Mouse (Mus musculus): ENCODE results near the gene Klhl21. TPM values are rescaled to one million over a fixed set of nuclear protein-coding genes. Genes with fewer than 3 reads are reported as not detected.

Gene Klhl21
- total and polyA plus RNA-seq, 2 experiments from 2014 or later, result 4.1 to 13.2 TPM

- H3K27me3 ChIP-seq (ENCODE audit: insufficient read depth, low read length), result no peaks in the 10 kb centered on the region
- H3K36me3 ChIP-seq (ENCODE audit: insufficient read depth, low read length), result peaks cover 13% of the 10 kb centered on the region
- no peak for ATAC-seq (ENCODE audit: low FRiP score)
- no peak for TF ChIP-seq CTCF (IDR thresholded peaks at IDR 0.05)
- no peak overlapping the region for H3K27ac ChIP-seq (ENCODE audit: low read depth, low read length)
- no peak overlapping the region for H3K4me3 ChIP-seq (ENCODE audit: low read depth, low read length)
- peaks cover 5% of the 10 kb centered on the region; the same call in 1 of the 2 replicates for H3K4me1 ChIP-seq (ENCODE audit: insufficient read depth, low read length)
- WGBS, result 34% methylated on average over 8 of the region's 9 CpGs
- H3K9me3 ChIP-seq (ENCODE audit: low read length), result no peaks in the 10 kb centered on the region
- no peak overlapping the region for H3K9ac ChIP-seq (replicated peaks; ENCODE audit: low read length, poor library complexity, severe bottlenecking)
- peak; percentile 49 for DNase-seq (ENCODE audit: low spot score)
- H3K4me2 ChIP-seq (ENCODE audit: low read depth, low read length, poor library complexity, severe bottlenecking), result no peak overlapping the region
Observed at GRCm38 (mm10) chr4:151983560-151983959, 25.0 kb upstream of the Klhl21 start.

- WGBS, result 57% methylated on average over 10 of the region's 10 CpGs
- Histone ChIP-seq H3K4me2 (ENCODE audit: low read depth, low read length, poor library complexity, severe bottlenecking) (no peak overlapping the region), H3K9me3 (ENCODE audit: low read length) (no peaks in the 10 kb centered on the region), H3K27ac (ENCODE audit: low read depth, low read length) (no peak overlapping the region), H3K4me3 (ENCODE audit: low read depth, low read length) (no peak overlapping the region), H3K27me3 (ENCODE audit: insufficient read depth, low read length) (no peaks in the 10 kb centered on the region), H3K9ac (replicated peaks; ENCODE audit: low read length, poor library complexity, severe bottlenecking) (no peak overlapping the region), H3K4me1 (ENCODE audit: insufficient read depth, low read length) (peaks cover 5% of the 10 kb centered on the region; the same call in 1 of the 2 replicates), H3K36me3 (ENCODE audit: insufficient read depth, low read length) (peaks cover 15% of the 10 kb centered on the region)
- TF ChIP-seq CTCF (IDR thresholded peaks at IDR 0.05), result no peak
- DNase-seq (ENCODE audit: low spot score), result no peak
- ATAC-seq (ENCODE audit: low FRiP score), result no peak
Observed at GRCm38 (mm10) chr4:151985886-151986285, 22.7 kb upstream of the Klhl21 start.

GRCm38 (mm10) chr4:151986650-151987049 is 22.0 kb upstream of the Klhl21 start:
- Histone ChIP-seq H3K4me2 (ENCODE audit: low read depth, low read length, poor library complexity, severe bottlenecking) (no peak overlapping the region), H3K36me3 (ENCODE audit: insufficient read depth, low read length) (peaks cover 19% of the 10 kb centered on the region), H3K27ac (ENCODE audit: low read depth, low read length) (no peak overlapping the region), H3K27me3 (ENCODE audit: insufficient read depth, low read length) (no peaks in the 10 kb centered on the region), H3K9ac (replicated peaks; ENCODE audit: low read length, poor library complexity, severe bottlenecking) (0 out of 2 replicates have a peak overlapping the region, but pooled peaks have one; percentile 4), H3K4me1 (ENCODE audit: insufficient read depth, low read length) (peaks cover 5% of the 10 kb centered on the region; the same call in 1 of the 2 replicates), H3K9me3 (ENCODE audit: low read length) (no peaks in the 10 kb centered on the region), H3K4me3 (ENCODE audit: low read depth, low read length) (no peak overlapping the region)
- 75% methylated on average over 8 of the region's 8 CpGs for WGBS
- TF ChIP-seq CTCF (IDR thresholded peaks at IDR 0.05), result no peak
- ATAC-seq (ENCODE audit: low FRiP score), result no peak
- no peak for DNase-seq (ENCODE audit: low spot score)

DNA sequence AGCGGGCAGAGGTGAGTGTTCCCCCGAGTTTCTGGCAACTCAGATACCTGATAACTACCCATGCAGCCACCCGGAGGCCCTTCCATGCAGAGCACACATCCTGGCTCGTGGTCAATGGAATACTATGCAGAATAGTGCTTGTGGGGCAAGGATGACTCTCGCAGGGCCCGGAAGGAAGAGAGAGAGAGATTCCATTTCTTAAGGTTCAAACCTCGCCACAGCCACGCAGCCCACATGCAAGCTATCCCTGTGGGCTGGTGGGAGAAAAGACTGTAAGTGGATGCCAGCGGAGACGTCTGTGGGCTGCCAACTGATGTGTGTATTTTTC is 20.6 kb upstream of the Klhl21 start:
- WGBS, result 21% methylated on average over 10 of the region's 10 CpGs
- H3K4me1 ChIP-seq (ENCODE audit: insufficient read depth, low read length), result peaks cover 5% of the 10 kb centered on the region; the same call in 1 of the 2 replicates
- H3K4me3 ChIP-seq (ENCODE audit: low read depth, low read length), result peak overlapping the region; percentile 79
- TF ChIP-seq CTCF (IDR thresholded peaks at IDR 0.05), result no peak
- H3K27me3 ChIP-seq (ENCODE audit: insufficient read depth, low read length), result no peaks in the 10 kb centered on the region
- peaks cover 28% of the 10 kb centered on the region for H3K36me3 ChIP-seq (ENCODE audit: insufficient read depth, low read length)
- H3K4me2 ChIP-seq (ENCODE audit: low read depth, low read length, poor library complexity, severe bottlenecking), result peak overlapping the region; percentile 86
- H3K27ac ChIP-seq (ENCODE audit: low read depth, low read length), result peak overlapping the region; percentile 88
- H3K9ac ChIP-seq (replicated peaks; ENCODE audit: low read length, poor library complexity, severe bottlenecking), result peak overlapping the region; percentile 93
- H3K9me3 ChIP-seq (ENCODE audit: low read length), result no peaks in the 10 kb centered on the region
- ATAC-seq (ENCODE audit: low FRiP score) (0 out of 2 replicates have a peak, but pooled peaks have one; percentile 2), DNase-seq (ENCODE audit: low spot score) (no peak)

DNA sequence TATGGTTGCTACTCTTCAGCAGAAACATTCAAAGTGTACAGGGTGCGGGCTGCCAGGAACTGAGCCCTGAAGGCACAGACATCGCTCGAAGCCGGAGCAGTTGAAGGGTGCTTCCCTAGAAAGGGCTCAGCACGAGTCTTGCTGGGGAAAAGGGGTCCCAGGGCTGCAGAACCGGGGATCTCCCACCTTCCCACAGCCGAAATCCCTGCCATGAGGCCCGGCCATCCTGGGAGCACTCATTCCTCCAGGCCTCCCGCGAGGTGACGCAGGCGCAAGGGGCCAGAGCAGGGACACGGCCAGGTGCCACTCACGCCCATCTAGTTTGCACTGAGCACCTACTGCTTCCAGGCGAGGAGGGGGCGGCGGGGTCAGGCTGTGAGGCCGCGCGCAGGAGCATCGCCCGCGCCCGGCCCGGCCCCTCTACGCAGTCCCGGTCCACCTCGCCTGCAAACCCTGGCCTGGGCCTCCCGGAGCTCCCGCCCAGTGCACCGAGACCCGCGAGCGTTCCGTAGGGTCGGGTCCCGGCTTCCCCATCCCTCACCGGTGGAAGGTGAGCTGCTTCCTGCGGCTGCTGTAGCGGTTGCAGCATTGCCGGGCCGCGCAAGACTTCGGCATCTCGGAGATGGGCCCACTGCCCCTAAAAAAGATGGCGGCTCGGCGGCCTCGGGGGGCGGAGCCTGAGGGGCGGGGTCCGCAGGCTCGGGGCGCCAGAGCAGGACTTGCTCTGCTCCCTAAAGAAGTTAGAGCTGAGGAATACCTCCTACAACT is 20.1 kb upstream of the Klhl21 start, which contains the start of gene Thap3:
Gene Thap3 (minus strand): TSS at position 656 of the 768 bp plus-strand sequence.
- H3K9me3 ChIP-seq (ENCODE audit: low read length), result no peaks in the 10 kb centered on the region

DNA sequence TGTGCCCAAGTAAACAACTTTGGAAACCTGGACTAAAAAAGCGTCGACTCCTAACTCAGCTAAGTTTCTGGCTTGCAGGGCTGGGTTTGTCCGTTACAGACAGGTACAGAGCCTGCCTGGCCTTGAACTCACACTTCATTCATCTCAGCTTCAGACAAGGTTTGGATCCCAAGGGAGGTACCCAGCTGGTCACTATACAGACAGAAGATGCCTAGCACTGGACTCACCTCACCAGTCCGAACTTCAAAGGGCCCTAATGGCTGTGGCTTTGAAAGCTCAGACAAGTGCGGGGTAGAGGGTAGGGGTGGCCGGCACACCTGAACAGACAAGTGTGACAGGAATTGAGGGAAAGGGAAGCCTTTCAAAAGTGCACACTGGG is 19.5 kb upstream of the Klhl21 start:
- H3K9ac ChIP-seq (replicated peaks; ENCODE audit: low read length, poor library complexity, severe bottlenecking), result no peak overlapping the region

More for the DNA sequence above, 20.1 kb upstream of the Klhl21 start, which contains the start of gene Thap3:
- Histone ChIP-seq H3K4me2 (ENCODE audit: low read depth, low read length, poor library complexity, severe bottlenecking) (peak within 1 kb of the TSS; percentile 86), H3K27ac (ENCODE audit: low read depth, low read length) (peak within 1 kb of the TSS; percentile 88), H3K27me3 (ENCODE audit: insufficient read depth, low read length) (no peaks in the 10 kb centered on the region), H3K4me1 (ENCODE audit: insufficient read depth, low read length) (peaks cover 5% of the 10 kb centered on the region; the same call in 1 of the 2 replicates), H3K4me3 (ENCODE audit: low read depth, low read length) (peak within 1 kb of the TSS; percentile 79), H3K9ac (replicated peaks; ENCODE audit: low read length, poor library complexity, severe bottlenecking) (peak within 1 kb of the TSS; percentile 93), H3K36me3 (ENCODE audit: insufficient read depth, low read length) (peaks cover 25% of the 10 kb centered on the region)
- WGBS, result under 1% methylated on average over 44 of the region's 54 CpGs
- TF ChIP-seq CTCF (IDR thresholded peaks at IDR 0.05), result no peak
- peak; percentile 67 for ATAC-seq (ENCODE audit: low FRiP score)
- peak; percentile 70 for DNase-seq (ENCODE audit: low spot score)

More for the DNA sequence above, 19.5 kb upstream of the Klhl21 start:
- DNase-seq (ENCODE audit: low spot score) (no peak), ATAC-seq (ENCODE audit: low FRiP score) (peak; percentile 29; the same call in 1 of the 2 replicates)
- Histone ChIP-seq H3K4me1 (ENCODE audit: insufficient read depth, low read length) (peaks cover 5% of the 10 kb centered on the region; the same call in 1 of the 2 replicates), H3K4me3 (ENCODE audit: low read depth, low read length) (peak overlapping the region; percentile 79), H3K9me3 (ENCODE audit: low read length) (no peaks in the 10 kb centered on the region), H3K27ac (ENCODE audit: low read depth, low read length) (peak overlapping the region; percentile 88; the same call in 1 of the 2 replicates), H3K4me2 (ENCODE audit: low read depth, low read length, poor library complexity, severe bottlenecking) (peak overlapping the region; percentile 86), H3K36me3 (ENCODE audit: insufficient read depth, low read length) (peaks cover 25% of the 10 kb centered on the region), H3K27me3 (ENCODE audit: insufficient read depth, low read length) (no peaks in the 10 kb centered on the region)
- WGBS, result 35% methylated on average over 6 of the region's 6 CpGs
- no peak for TF ChIP-seq CTCF (IDR thresholded peaks at IDR 0.05)

Data from midbrain, postnatal 0 days (tissue).